Mouse (Mus musculus) ES-Bruce4 (cell line): ENCODE measurements around the gene Washc2.

ENCODE experiments used
- CTCF ChIP-seq: IDR thresholded peaks from one replicate; pipeline ENCODE4 v1.8.1; 2011; ENCODE audit warnings: low read depth, low read length
- EP300 ChIP-seq: IDR thresholded peaks from 2 replicates; pipeline ENCODE4 v1.6.1; 2011; ENCODE audit warnings: low read depth, low read length; ENCODE audit not compliant: insufficient read depth

- no peak for TF ChIP-seq EP300
- TF ChIP-seq CTCF, result no peak
Observed at GRCm38 (mm10) chr6:116278679-116279317, 71.0 kb downstream of the Washc2 start.
